Mouse (Mus musculus): ENCODE results near the gene Asic5.
A peak's percentile ranks its signal among the peaks of the same experiment; 100 is the strongest.

The Asic5 gene

GRCm38 (mm10) chr3:81985100-81985499 is 3.0 kb downstream of the Asic5 start:
- TF ChIP-seq GATA4 (IDR thresholded peaks at IDR 0.05; ENCODE audit: insufficient replicate concordance, low read length) = no peak

DNA sequence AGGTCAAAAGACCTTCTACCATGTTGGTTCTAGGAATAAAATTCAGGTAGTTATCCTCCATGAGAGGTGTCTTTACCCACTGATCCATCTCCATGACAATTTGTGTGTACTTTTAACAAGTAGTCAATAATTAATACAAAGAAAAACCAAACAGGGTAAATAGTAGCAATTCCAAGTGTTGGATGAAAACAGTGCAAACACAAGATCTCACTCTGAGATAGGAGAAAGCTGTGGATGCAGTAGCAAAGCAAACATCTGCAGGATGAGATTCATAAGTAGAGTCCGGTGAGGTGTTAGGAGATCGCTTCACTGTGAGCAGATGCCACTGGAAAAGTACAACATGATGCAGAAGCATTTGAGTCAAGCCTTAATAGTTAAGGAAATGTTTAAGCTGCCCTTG is 4.0 kb downstream of the Asic5 start:
- peak; percentile 73; the same call in 1 of the 2 replicates for TF ChIP-seq GATA4 (IDR thresholded peaks at IDR 0.05; ENCODE audit: insufficient replicate concordance, low read length)

DNA sequence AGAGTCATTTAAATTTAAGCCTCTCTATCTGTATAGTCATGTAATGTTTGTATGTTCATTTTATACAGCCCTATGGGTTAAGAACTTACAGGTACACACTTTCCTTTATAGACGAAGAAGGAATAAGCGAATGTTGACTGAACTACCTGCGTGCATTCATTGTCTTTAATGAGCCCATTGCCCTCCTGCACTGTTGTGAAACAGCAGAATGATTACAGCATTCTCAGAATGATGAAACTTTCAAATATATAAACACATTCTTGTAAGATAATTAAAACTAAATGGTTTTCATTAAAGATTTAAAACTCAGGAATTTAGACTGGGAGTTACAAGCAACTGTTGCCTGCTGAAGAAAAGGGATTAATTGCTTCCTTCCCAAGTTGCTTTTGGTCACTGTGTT is 5.5 kb downstream of the Asic5 start:
- no peak for TF ChIP-seq GATA4 (IDR thresholded peaks at IDR 0.05; ENCODE audit: insufficient replicate concordance, low read length)

DNA sequence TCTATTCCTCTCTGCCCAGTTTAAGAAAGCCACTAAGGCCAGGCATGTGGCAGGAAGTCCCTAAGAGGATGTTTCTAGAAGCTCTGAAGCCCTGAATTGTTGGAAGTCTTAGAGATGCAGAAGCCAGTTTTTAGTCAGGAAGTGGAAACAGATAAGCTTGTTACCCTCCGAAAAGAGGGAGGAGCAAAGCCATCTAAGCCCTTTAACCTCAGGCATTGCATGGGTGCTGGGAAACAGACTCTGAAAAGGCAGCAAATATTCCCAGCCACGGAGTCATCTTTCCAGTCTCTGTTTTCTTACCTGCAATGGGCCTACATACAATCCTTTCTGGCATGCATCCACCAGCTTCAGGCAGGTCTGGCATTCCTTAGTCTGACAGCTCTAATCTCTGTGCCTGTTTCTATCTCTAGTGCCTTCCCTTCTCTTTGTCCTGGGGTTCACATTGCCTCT is 7.6 kb downstream of the Asic5 start:
- peak; percentile 90 for TF ChIP-seq GATA4 (IDR thresholded peaks at IDR 0.05; ENCODE audit: insufficient replicate concordance, low read length)

DNA sequence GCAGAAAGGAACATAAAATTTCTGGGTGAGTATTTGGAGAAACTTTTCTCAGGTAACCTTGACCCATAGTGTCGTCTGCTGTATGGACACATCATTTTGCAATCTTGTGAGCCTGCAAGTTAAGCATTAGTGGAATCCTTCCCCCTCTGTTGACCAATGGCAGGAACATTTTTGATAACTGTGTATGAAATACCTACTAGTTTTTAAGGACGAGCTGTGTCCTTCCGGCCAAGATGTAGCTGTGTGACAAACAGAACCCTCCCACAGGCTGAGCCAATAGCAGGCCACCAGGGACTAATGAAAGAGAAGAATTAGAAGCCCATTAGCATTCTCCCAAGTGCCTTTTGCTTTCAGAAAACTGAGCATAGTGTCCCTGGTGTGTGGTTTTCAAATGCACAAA is 8.4 kb downstream of the Asic5 start:
- peak; percentile 47; the same call in 1 of the 2 replicates for TF ChIP-seq GATA4 (IDR thresholded peaks at IDR 0.05; ENCODE audit: insufficient replicate concordance, low read length)

DNA sequence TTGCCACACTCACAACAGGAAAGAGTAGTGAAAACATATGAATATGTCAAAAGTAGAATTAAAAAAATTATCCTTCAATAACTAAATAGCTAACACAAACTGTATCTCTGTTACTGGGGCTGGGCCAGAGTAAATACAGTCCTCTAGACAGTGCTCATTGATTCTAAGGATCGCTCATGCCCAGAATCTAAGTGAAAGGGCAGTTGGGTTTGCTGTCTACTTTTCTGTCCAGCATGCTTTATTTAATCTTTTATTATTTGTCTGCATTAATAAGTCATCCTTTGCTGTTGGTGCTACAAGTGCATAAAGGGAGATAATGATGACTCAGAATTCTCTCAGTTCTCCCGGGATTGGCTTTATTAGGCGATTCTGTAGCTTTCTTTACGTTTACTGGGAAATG is 13.3 kb downstream of the Asic5 start:
- 0 out of 2 replicates have a peak, but pooled peaks have one; percentile 20 for TF ChIP-seq GATA4 (IDR thresholded peaks at IDR 0.05; ENCODE audit: insufficient replicate concordance, low read length)

DNA sequence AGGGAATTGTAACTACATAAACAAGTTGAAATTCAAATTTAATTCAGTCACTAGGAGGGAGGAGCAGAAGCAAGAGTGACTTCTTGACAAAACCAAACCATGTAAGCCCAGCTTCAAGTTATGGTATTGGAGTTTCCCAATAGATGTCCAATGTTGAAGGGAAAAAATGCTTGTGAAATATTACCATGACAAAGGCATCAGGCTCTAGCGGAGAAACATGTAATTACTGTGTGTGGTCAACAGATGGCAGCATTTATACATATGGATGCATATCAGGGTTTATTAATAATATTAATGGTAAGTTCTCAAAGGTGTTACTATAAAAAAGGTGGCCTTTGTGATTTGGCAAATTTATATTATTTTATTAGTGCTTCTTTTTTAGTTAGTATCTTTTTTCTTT is 13.9 kb downstream of the Asic5 start:
- TF ChIP-seq GATA4 (IDR thresholded peaks at IDR 0.05; ENCODE audit: insufficient replicate concordance, low read length) = no peak

GRCm38 (mm10) chr3:82007002-82007401 is 24.9 kb downstream of the Asic5 start:
- no peak for TF ChIP-seq GATA4 (IDR thresholded peaks at IDR 0.05; ENCODE audit: insufficient replicate concordance, low read length)

DNA sequence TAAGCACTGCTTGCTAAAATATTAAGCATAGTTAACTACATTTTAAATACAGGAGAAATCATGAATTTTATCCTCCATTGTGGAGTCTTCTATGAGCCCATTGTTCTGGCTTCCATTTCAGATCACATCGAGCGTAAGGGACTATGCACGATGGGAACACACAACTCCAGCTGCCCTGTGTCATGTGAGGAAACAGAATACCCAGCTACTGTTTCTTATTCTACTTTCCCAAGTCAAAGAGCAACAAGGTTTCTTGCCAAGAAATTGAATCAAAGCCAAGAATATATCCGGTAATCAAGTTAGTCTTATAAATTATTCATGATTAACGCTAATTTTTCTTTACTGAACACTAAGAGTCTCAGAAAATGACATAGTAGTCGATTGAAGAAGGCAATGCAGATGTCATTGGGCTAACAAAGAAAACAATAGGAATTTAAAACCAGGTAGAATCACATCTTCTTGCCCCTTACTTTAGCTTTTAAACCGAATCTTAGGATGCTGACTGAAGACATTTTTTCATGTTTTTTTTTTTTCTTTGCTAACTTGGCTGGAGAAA is 32.1 kb downstream of the Asic5 start:
- no peak for TF ChIP-seq GATA4 (IDR thresholded peaks at IDR 0.05; ENCODE audit: insufficient replicate concordance, low read length)

DNA sequence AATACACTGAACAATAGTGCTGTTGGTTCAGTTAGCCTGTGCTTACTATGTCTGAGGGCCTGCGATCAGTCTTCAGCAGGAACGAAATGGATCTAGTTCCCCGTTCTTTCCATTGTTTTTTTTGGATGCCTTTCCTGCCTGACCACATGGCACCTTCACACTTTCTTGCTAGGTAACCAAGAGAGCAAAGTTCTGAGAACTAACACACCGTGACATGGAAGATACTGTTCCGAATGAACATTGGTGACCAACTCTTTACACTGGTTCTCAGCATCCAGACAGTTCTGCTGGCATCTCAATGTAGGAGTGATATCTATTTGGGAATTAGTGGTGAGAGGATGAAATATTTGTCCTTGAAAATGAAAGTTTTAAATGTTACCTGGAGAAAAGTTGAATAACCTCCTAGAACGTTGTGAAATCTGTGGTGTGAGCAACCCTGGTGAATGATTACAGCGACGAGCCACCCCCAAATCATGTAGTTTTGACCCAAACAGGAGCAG is 40.4 kb downstream of the Asic5 start:
- TF ChIP-seq GATA4 (IDR thresholded peaks at IDR 0.05; ENCODE audit: insufficient replicate concordance, low read length) = no peak

GRCm38 (mm10) chr3:82023065-82023464 is 41.0 kb downstream of the Asic5 start:
- TF ChIP-seq GATA4 (IDR thresholded peaks at IDR 0.05; ENCODE audit: insufficient replicate concordance, low read length) = no peak

DNA sequence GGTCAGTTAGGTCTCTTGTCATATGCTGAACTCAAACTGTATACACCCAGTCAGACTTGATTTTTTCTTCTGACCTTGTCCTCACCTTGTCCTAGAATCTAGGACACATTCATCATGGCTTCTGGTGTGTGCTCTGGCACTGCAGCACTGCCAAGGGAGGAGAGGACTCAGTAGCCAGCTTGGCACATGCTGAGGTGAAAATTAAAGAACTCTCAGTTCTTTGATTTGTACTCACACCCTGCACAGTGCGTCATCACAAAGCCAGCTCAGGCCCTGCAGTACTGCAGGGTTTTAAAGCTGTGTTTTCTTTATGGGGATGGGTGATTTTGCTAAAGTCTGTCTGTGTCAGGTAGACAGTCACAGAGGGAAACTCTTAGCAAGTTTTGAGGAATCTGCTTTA is 45.2 kb downstream of the Asic5 start:
- no peak for TF ChIP-seq GATA4 (IDR thresholded peaks at IDR 0.05; ENCODE audit: insufficient replicate concordance, low read length)

DNA sequence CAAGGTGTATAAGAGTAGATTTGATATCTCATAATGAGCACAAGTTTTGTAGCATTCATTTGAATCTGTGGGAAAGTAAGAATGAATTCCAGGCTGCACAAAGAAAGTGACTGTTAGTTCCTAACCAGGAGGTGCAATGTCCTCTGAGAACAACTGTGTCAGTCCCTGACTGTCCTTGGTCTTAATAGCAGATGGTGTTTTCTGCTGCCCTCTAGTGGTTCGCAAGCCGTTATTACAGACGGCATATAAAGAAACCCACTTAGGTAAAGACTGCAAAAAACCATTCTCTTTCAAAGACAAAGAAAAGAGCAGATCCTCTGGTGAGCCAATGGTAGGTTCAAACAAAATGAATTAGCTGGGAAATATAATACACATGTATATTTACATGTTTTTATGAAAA is 47.1 kb downstream of the Asic5 start:
- TF ChIP-seq GATA4 (IDR thresholded peaks at IDR 0.05; ENCODE audit: insufficient replicate concordance, low read length) = no peak

DNA sequence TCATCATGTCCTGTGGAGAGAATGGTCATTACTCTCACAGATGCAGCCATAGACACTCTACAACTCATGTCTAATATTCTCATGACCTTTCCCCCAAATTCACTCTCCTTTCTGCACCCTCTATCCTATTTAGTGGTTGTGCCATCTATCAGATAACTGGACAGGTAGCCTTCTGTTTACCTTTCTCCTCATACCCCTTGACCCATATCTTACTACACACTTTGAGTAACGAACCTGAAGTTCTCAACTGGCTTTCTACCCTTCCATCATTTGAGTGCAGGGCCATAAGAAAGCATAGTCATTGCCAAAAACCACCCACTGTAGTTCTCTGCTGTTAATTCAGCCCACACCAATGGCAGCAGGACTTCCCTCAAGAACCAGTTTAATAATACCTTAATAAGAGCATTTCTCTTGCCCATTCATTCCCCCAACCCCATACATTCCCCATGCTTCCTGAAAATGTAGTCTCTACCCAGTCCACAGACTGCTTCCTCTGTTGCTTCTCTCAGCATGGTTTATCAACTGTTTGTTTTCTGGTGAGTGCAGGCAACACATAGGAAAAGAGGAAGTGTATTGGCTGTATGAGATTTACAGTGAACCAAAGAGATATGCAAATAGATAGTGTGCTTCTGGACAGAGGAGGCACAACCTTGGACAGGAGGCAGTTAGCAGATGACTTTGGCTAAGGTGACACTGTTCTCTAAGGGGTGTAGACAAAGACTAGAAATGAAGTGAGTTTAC is 48.1 kb downstream of the Asic5 start:
- TF ChIP-seq GATA4 (IDR thresholded peaks at IDR 0.05; ENCODE audit: insufficient replicate concordance, low read length) = 0 out of 2 replicates have a peak, but pooled peaks have one; percentile 23

GRCm38 (mm10) chr3:82036262-82037044 is 54.4 kb downstream of the Asic5 start:
- no peak for TF ChIP-seq GATA4 (IDR thresholded peaks at IDR 0.05; ENCODE audit: insufficient replicate concordance, low read length)

- TF ChIP-seq GATA4 (IDR thresholded peaks at IDR 0.05; ENCODE audit: insufficient replicate concordance, low read length) = no peak
These were observed 61.6 kb downstream of the Asic5 start for GRCm38 (mm10) chr3:82043676-82044075.

Data from liver, adult (tissue).